Mouse (Mus musculus) midbrain, embryonic 14.5 days (tissue): ENCODE data around the gene Tlr12. TPM values are rescaled to one million over a fixed set of nuclear protein-coding genes. Genes with fewer than 3 reads are reported as not detected.

Experiments
- ATAC-seq: fragments of 200-750 bp; cut with Nextera tagmentation; 2 replicates; pipeline ENCODE4 v1.8.0; 2017; ENCODE audit warnings: moderate number of reproducible peaks, moderate library complexity; ENCODE audit not compliant: low FRiP score, low TSS enrichment
- DNase-seq: peaks from one replicate; pipeline ENCODE4 v3.0.0-alpha.2; 2015
- H3K27ac ChIP-seq: fragments of 300-500 bp; sonication (generic); replicated peaks from 2 replicates; pipeline ENCODE4 v1.5.1; 2014; ENCODE audit warnings: mild to moderate bottlenecking, low read depth, low read length, moderate library complexity
- H3K27me3 ChIP-seq: fragments of 300-500 bp; sonication (generic); 2 replicates; pipeline ENCODE4 v1.6.1; 2014; ENCODE audit warnings: low read length, control low read depth, mixed read lengths; ENCODE audit not compliant: control insufficient read depth, insufficient read depth
- H3K36me3 ChIP-seq: fragments of 300-500 bp; sonication (generic); 2 replicates; pipeline ENCODE4 v1.6.1; 2014; ENCODE audit warnings: low read length, control low read depth; ENCODE audit not compliant: control insufficient read depth, insufficient read depth
- H3K4me1 ChIP-seq: fragments of 300-500 bp; sonication (generic); 2 replicates; pipeline ENCODE4 v1.6.1; 2014; ENCODE audit warnings: mild to moderate bottlenecking, antibody characterized with exemption, low read length, control low read depth; ENCODE audit not compliant: control insufficient read depth, insufficient read depth
- H3K4me2 ChIP-seq: fragments of 300-500 bp; sonication (generic); 2 replicates; pipeline ENCODE4 v1.6.1; 2014; ENCODE audit warnings: mild to moderate bottlenecking, low read length, moderate library complexity
- H3K4me3 ChIP-seq: fragments of 300-500 bp; sonication (generic); replicated peaks from 2 replicates; pipeline ENCODE4 v1.5.1; 2014; ENCODE audit warnings: low read depth, low read length
- H3K9ac ChIP-seq: fragments of 300-500 bp; sonication (generic); replicated peaks from 2 replicates; pipeline ENCODE4 v1.6.1; 2014; ENCODE audit warnings: mild to moderate bottlenecking, low read length, moderate library complexity
- H3K9me3 ChIP-seq: fragments of 300-500 bp; sonication (generic); 2 replicates; pipeline ENCODE4 v1.6.1; 2016; ENCODE audit warnings: low read length, control low read depth, mixed read lengths; ENCODE audit not compliant: control insufficient read depth
- WGBS: fragments of 180-500 bp; shearing (Covaris S2); extraction: QIAGEN DNeasy Blood & Tissue Kit; methylation state at CpG from one replicate; pipeline ENCODE4 v1.1.7; 2014; 5-methylcytosine and 5-hydroxymethylcytosine counted together
- polyA plus RNA-seq: library from polyadenylated mRNA; unstranded; fragments of >200 nt; fragmentation: Nextera tagmentation; extraction: Ambion mirVana; gene quantifications from 2 replicates; pipeline ENCODE4 v1.2.1, GENCODE M21; 2014

The Tlr12 gene
- polyA plus RNA-seq, 1 experiment from 2014 or later, result 0.61 TPM

DNA sequence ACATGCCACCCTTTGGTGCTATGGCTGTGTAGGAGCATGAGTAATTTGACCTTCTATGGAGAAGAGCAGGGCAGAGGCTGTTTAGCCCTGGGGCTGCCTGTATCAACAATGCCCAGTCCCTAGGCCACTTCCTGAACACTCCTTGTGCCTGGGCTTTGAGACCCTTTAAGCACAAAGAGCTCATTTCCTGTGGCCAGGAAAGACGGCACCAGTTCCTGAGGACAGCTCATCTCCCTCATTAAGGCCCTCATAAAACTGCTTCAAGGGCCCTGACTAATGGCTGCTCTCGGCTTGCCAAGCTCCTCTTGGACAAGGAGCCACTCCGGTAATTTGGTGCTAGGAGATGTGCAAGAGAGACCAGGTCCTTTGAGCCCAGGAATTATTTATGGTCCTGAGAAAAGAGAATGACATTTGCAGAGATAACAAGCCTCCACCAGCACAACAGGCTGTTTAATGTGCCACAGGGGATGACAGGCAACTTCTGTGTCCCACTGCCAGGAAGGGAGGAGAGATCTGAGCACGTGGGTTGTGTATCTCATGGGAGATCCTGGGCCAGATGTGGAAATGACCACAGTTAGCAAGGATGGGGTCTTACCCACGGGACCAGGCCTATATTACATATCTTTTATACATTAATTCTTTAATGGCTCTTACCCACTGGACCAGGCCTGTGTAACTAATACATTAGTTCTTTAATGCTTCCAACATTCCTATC is 34.3 kb upstream of the Tlr12 start:
- Histone ChIP-seq H3K27ac (no peak overlapping the region; the same call in 1 of the 2 replicates), H3K4me1 (peaks cover 31% of the 10 kb centered on the region), H3K9ac (no peak overlapping the region), H3K27me3 (no peaks in the 10 kb centered on the region), H3K9me3 (no peaks in the 10 kb centered on the region), H3K4me2 (no peak overlapping the region), H3K4me3 (no peak overlapping the region), H3K36me3 (no peaks in the 10 kb centered on the region)
- DNase-seq (peak; percentile 18), ATAC-seq (no peak)
- WGBS, result 45% methylated on average over 5 of the region's 5 CpGs

DNA sequence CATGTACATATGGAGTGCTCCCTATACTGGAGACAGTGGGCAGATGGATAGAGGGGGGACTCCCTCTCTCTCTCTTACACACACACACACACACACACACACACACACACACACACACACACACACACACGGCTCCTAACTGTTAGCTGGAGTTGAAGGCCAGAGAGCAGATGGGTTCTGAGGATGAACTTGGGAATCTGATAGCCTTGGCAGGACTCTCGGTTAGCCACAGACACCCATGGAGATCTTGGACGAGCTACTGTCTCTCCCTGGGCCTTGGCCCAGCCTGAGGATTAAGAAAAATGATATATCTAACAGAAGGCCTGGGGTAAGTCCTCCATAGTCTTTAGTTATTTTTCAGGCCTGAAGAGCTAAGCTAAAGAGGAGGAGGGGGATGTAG is 33.1 kb upstream of the Tlr12 start:
- Histone ChIP-seq H3K27ac (no peak overlapping the region), H3K4me3 (no peak overlapping the region), H3K4me2 (no peak overlapping the region), H3K27me3 (no peaks in the 10 kb centered on the region), H3K36me3 (no peaks in the 10 kb centered on the region), H3K9me3 (no peaks in the 10 kb centered on the region), H3K4me1 (peaks cover 22% of the 10 kb centered on the region), H3K9ac (no peak overlapping the region)
- DNase-seq, result no peak
- WGBS, result 69% methylated on average over 3 of the region's 3 CpGs
- no peak for ATAC-seq

DNA sequence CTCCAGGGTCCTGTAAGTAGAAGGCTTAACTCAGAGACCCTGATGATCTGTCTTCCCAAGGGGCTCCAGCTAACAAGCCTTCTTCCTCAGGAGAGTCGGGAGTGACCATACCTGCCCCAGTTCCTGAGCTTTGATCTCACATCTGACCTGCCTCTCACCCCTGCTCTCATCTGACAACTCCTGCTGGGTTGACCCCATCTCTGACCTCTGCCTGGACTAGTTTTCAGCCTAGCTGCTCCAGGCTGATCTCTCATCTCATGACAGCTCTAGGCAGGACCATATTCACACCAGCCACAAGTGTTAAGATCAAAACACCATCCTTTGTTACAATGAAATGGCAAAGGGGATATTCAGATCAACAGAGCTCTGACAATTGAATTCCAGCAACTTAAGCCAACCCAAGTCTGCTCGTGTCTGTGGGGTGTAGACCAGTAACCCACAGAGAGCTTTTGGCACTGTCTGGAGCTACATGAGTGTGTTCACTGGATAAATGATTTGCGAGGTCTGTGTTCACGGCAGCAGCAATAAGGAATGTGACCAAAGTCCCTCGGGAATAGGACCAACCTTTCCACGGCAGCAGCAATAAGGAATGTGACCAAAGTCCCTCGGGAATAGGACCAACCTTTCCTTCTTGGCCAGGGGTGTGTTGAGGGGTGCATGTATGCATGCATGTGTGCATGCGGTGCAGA is 30.3 kb upstream of the Tlr12 start:
- H3K4me1 ChIP-seq, result peaks cover 6% of the 10 kb centered on the region
- no peak for ATAC-seq
- no peaks in the 10 kb centered on the region for H3K27me3 ChIP-seq
- H3K27ac ChIP-seq, result no peak overlapping the region
- 67% methylated on average over 8 of the region's 8 CpGs for WGBS
- no peaks in the 10 kb centered on the region for H3K36me3 ChIP-seq
- no peak overlapping the region for H3K9ac ChIP-seq
- H3K9me3 ChIP-seq, result no peaks in the 10 kb centered on the region
- no peak overlapping the region for H3K4me3 ChIP-seq
- no peak for DNase-seq
- no peak overlapping the region for H3K4me2 ChIP-seq

DNA sequence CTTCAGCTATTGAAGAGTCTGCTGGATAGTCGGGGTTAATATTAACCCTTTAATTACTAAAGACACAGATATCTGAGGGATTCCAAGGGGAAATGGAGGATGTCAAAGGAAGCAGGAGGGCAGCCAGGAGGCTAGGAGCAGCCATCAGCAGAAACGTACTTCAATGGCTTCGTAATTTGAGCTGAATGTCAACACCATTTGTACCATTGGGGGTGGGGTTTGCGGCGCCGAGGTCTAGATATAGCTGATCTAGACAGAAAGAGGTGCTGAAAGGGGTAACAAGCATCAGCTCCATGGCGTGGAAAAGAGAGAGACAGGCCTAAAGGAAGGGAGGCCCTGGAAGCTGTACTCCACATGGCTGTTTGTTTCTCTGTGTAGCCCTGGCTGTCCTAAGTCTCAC is 28.3 kb upstream of the Tlr12 start:
- Histone ChIP-seq H3K9me3 (no peaks in the 10 kb centered on the region), H3K9ac (no peak overlapping the region), H3K27me3 (no peaks in the 10 kb centered on the region), H3K36me3 (no peaks in the 10 kb centered on the region), H3K4me3 (no peak overlapping the region), H3K27ac (no peak overlapping the region), H3K4me1 (no peaks in the 10 kb centered on the region), H3K4me2 (no peak overlapping the region)
- no peak for ATAC-seq
- WGBS, result 53% methylated on average over 7 of the region's 7 CpGs
- no peak for DNase-seq

DNA sequence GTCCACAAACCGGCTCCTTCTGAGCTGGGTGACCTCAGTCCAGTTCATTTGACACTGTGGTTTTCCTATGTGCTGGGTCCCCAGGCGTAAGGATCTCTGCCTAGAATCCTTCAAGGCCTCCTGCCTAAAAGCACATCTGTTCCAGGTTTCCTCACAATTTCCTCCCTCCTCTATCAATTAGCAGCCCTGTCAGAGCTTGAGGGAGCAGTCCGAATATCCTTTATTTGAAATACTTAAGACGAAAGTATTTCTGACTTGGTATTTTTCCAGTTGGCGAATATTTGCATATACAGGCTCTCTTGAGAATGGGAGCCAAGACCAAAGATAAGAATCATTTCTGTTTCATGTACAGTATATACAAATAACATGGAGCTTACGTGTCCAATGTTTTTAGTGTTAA is 27.5 kb upstream of the Tlr12 start:
- H3K4me3 ChIP-seq, result no peak overlapping the region
- no peak overlapping the region for H3K27ac ChIP-seq
- ATAC-seq (no peak), DNase-seq (no peak)
- H3K27me3 ChIP-seq, result no peaks in the 10 kb centered on the region
- no peaks in the 10 kb centered on the region for H3K9me3 ChIP-seq
- WGBS, result 85% methylated on average over 6 of the region's 6 CpGs
- H3K9ac ChIP-seq, result no peak overlapping the region
- H3K4me2 ChIP-seq, result no peak overlapping the region
- no peaks in the 10 kb centered on the region for H3K4me1 ChIP-seq
- H3K36me3 ChIP-seq, result no peaks in the 10 kb centered on the region

DNA sequence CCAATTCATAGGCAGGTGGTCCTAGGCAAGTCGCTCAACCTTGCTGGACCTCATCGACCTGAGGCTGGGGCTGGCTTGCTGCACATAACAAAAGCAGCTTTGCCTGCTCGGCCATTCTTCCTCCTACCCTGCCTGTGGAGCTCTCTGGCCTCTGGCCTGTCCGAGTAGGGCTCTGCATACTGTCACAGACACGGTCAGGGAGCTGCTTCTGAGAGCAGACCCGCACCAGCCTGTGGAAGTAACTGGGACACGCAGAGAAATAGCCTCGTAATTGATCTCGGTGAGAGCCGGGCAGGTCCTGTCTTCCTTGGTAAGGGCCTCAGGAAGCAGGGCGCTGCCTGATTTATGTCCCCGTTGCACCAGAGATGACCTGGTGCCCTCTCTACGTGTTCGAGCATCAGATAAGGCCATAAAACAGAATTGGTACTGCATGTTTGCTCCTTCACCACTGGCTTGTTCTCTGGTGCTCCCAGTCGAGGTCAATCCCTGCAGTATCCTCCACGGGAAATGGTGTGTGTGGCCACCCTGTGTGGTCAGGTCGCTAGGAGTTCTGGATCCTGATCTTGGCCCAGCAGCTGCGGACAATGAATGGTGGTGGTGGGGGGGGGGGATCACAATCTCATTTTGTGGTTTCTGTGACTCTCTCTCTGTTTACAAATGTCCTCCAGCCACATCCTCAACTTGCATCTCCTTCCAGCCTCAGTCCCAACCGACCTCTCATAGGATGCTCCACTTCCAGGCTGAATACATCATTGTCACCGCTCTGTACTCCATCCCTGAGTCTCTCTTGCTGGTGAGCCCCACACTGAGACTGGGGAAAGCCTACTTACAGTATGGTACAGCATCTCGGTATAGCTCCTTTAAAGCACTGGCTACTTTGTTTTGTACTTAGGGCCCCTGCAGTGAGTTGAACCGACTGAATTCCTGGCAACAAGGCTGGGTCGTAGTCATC is 23.6 kb upstream of the Tlr12 start:
- H3K9ac ChIP-seq, result no peak overlapping the region
- H3K4me3 ChIP-seq, result no peak overlapping the region
- no peak for ATAC-seq
- no peaks in the 10 kb centered on the region for H3K9me3 ChIP-seq
- H3K27ac ChIP-seq, result no peak overlapping the region
- DNase-seq, result no peak
- H3K4me1 ChIP-seq, result no peaks in the 10 kb centered on the region
- no peak overlapping the region for H3K4me2 ChIP-seq
- no peaks in the 10 kb centered on the region for H3K27me3 ChIP-seq
- WGBS, result 66% methylated on average over 23 of the region's 23 CpGs
- no peaks in the 10 kb centered on the region for H3K36me3 ChIP-seq

DNA sequence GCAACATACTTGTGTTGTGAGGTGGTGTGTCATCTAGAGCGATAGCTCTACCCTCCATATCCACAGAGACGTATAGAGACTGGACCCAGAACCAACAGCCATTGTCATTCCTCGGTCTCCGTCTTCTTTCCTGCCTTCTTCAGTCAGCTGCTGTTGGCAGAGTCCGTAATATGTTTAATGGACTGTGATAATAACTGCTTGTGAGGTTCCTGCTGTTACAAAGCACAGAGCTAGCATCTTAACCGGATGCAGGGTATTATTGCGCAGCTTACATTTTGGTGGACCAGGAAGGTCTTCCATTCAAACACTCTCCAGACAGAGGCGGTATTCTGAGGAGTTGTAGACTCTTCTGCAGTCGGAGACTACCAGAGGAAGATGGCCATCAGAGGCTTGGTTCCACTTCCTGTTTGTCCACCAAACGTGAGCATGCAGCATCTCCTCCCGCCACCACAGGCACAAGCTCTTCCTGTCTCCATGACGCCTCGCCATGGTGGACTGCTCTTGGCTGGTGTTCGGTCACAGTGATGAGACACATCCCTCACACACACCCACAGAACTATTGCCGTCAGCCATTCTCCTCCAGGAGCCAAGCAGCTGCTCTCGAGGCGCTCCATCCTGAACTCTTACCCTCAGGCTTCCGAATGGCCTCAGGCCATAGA is 20.0 kb upstream of the Tlr12 start:
- Histone ChIP-seq H3K9me3 (no peaks in the 10 kb centered on the region), H3K9ac (no peak overlapping the region), H3K36me3 (no peaks in the 10 kb centered on the region), H3K27ac (no peak overlapping the region), H3K4me2 (no peak overlapping the region), H3K4me3 (no peak overlapping the region), H3K4me1 (0 out of 2 replicates have a peak, but pooled peaks cover 2% of the 10 kb centered on the region), H3K27me3 (no peaks in the 10 kb centered on the region)
- DNase-seq (no peak), ATAC-seq (no peak)
- 89% methylated on average over 18 of the region's 18 CpGs for WGBS

DNA sequence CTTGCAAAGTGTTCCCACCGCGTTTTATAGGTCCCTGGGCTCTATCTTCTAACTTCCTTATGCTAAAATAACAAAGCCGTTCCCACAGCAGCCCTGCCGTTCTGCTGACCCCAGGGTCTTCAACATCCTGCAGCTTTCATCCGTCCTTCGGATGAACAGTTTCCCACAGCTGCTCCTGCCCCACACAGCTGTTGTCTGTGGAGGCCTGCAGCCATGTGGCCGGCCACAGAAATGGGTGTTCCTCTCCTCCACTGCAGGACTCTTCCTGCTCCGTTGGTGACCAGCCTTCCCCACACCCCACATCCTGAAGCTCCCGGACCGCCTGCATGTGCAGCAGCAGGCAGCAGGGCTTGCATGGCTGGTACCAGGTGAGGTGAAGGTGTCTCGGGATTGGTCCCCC is 18.8 kb upstream of the Tlr12 start:
- DNase-seq (no peak), ATAC-seq (no peak)
- H3K9me3 ChIP-seq, result no peaks in the 10 kb centered on the region
- no peak overlapping the region for H3K27ac ChIP-seq
- no peak overlapping the region for H3K4me3 ChIP-seq
- WGBS, result 58% methylated on average over 11 of the region's 11 CpGs
- H3K4me1 ChIP-seq, result 0 out of 2 replicates have a peak, but pooled peaks cover 2% of the 10 kb centered on the region
- no peak overlapping the region for H3K4me2 ChIP-seq
- no peaks in the 10 kb centered on the region for H3K27me3 ChIP-seq
- no peaks in the 10 kb centered on the region for H3K36me3 ChIP-seq
- H3K9ac ChIP-seq, result no peak overlapping the region
